Mouse (Mus musculus): ENCODE results near the gene Gm4353. TPM values are rescaled to one million over a fixed set of nuclear protein-coding genes. Genes with fewer than 3 reads are reported as not detected.
"Not testable (repeated sequence)": the region's sequence is repeated elsewhere in the genome, so short reads cannot be mapped to it uniquely, and the experiment has no call there.

The Gm4353 gene
- total RNA-seq (2021) (1 to 10 TPM; 5.1 to 7.8 TPM), polyA plus RNA-seq (2012; rRNA removed) (4.4 and 7.8 TPM in 2 replicates)
- long read RNA-seq: 0 reads

DNA sequence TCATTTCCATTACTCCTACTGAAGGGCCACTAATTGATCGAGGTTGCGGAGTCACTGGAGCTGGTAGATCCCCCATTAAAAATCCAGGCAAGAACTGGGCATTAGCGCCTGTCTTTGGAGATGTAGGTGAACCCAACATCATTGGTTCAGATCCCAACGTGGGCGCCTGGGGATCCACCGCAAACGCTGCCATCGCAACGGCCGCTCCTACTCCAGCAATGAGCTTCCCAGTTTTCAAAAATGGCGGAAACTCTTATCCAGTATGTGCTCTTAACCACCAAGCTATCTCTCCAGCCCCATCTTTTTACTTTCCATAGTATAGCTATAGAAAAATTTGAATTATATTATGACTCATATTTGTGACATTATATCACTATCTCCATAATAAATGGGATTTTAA lies at the start of gene Gm4353:
Gm4353 (minus strand) TSS at position 270 of the 400 bp plus-strand sequence.
- DNase-seq: not testable (repeated sequence)

DNA sequence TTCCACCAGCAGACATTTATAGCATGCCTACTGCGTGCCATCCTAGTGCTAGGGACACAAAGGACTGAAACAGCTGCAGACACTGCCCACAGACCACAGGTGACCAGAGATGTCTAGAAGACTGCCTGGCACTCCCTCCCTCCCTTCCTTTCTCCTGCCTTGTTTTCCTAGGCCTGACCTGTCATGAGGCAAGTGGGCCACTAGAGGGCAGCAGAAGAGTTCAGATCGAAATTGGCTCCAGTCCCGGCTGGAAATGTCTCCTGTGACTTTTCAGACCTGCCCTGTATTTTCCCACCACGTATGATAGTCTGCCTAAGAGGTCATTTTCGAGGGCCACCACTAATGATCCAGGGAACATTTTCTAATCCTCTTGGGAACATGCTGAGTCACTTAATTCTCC lies 47.6 kb upstream of the Gm4353 start:
- peak; percentile 78 for DNase-seq

DNA sequence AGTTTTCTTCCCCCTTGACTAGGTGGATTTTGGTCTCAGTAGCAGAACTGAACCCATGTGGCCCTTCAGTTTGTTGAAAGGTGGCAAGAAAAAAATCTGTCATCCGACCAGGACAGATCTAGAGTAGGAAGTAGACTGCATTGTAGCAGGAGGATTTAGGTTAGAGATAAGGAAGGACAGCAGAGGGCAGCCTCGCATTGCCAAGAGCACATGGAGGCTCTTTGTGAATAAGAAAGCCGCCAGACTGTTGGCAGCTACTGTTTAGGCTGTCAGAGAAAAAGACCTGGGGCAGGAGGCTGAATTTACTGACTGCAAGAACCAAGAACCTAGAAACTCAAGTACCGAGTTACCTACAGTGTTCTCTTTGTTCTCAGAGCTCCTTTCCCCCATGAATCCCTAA lies 47.0 kb upstream of the Gm4353 start:
- DNase-seq: peak; percentile 38

DNA sequence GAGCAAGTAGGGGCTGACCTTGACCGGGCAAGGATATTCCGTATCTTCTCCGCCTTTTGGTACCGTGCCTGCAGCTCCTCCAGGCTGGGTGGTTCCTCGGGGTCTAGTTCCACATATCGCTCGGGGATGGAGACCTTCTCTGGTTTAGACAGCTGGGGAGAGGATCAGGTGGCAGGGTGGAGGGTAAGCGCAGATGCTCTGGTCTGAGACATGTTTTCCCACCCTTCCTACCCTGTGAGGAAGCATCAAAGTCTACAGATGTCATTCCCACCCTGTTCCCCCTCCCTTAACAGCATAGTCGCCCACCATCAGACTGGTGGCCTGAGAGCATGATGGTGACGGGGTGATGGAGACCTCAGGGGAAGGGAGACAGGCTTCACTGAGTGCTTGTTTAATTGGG lies 44.9 kb upstream of the Gm4353 start:
- DNase-seq: no peak

DNA sequence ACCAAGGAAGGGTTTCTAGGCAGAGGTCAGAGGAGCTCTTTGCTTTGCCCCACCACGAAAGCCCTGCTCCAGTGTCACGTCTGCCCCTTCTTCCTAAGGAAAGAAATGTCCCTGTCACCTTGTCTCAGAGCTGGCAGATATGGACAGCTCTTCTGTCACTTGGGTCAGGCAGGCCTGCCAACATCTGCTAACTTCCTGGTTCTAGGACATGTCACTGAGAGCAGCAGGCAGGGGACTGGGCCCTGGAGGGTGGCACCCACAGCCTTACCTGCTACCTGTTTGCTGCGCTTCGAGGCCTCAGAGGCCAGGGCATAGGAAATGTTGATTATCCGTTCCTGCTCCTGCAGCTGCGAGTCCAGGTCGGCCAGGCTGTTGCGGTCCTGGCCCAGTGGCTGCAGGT lies 43.9 kb upstream of the Gm4353 start:
- DNase-seq: no peak

DNA sequence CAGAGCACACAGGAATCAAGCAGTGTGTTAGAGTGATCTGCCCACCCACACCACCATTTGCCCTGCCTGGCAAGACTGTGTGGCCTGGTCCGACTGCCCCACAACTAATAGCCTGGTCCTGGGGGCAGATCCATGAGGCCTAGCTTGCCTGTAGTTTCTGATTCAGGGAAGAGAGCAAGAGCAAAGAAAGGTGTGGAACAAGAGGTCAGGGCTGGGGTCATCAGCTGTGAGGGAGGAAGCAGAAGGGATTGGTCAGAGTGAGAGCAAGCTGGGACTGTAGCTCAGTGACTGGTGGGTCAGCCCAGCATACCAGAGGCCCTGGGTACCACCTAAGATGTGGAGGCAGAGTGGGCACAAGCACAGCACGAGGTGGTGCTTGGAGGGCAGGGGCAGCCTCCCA lies 42.6 kb upstream of the Gm4353 start:
- no peak for DNase-seq

DNA sequence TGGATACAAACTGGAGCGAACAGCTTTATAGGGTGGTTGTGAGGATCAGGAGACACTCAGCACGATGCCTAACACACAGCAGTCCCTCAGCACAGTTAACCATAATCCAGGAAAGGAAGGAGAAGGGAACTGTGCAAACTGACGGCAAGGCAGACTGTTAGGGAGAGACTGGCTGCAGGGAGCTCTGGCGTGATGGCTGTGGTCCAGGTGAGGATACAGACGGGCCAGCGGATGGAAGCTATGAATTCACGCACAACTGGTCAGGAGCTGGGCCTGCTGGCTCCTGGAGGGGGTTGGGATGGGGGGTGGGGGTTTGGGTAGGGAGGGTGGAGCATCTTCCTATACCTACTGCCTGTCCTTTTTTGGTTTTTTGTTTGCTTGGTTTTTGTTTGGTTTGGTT lies 41.2 kb upstream of the Gm4353 start:
- DNase-seq: no peak

DNA sequence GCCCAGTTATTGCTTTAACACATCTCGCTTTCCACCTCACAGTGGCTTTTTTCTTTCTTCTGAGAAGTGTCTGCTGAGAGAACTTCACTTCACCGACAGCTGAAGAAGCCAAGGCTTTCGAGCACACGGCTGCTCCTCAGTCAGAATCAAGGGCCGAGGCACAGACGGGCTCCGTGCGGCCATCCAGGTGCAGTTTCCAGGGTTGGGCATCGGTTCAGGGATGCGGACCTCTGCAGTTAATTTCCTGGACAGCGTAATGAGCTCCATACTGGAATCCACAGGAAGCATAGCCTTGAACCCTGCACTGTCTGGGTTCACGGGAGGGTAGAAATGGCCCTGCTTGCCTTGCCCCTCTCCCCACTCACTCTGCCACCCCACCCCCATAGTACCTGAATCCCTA lies 39.6 kb upstream of the Gm4353 start:
- no peak for DNase-seq

DNA sequence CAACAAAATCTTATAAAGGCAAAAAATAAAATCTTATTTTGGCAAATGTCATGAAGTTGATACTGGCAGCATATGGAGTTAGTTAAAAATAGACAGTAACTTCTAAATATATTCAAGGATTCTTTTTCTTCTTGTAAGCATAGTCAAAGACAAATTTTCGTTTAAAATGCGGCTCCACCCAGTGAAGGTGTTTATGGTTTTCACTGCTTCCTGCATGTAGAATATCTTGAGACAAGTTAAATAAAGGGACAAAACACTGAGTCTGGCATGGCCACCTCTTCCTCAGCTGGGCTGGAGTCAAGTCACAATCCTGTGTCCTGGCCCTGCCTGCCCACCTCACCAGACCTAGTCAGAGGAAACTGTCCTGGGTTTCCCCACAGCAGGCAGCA lies 39.2 kb upstream of the Gm4353 start:
- DNase-seq: no peak

DNA sequence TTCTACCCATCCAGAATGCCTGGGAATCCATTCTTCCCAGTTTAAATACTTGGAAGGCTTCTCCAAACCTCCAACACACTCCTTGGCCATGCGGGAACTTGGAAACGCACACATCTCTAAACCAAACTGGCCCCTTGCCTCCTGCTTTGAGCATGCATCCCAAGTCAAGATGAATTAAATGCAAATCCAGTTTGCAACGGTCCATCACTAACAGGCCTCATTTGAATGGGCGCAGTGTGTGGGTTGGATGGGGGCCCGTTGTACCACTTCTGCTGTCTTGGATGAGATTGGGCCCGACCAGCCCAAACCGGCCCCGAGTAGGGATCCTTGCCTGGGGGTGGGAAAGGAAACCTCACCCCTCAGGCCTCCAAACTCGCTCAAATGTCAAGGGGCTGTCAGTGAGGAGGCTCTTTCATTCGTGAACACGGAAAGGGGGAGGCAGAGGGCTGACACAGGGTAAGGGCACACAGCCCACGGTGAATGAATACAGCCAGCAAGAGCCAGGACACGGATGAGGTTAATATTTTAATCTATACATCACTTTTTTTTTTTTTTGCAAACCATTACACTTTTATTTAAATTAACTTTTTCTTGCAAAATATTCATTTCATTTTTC lies 38.7 kb upstream of the Gm4353 start:
- no peak for DNase-seq

DNA sequence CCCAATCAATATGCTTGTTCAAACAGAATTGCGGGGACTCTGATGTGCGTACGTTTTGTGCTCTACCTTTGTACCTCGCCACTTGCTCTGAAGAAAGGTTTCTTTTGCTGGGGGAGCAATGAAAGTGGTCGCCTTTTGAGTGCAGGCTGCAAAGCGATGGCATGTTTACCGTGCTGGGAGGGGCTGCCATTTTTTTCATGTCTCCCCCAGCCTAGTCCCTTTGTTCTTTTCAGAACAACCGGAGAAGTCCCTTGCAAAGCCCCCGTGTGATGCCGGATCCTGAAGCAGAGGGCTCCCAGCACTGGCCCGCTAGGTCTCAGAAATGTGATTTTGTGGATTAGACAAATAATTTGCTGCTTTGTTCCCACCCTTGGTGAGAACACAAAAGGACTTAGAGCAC lies 36.8 kb upstream of the Gm4353 start:
- DNase-seq: no peak

DNA sequence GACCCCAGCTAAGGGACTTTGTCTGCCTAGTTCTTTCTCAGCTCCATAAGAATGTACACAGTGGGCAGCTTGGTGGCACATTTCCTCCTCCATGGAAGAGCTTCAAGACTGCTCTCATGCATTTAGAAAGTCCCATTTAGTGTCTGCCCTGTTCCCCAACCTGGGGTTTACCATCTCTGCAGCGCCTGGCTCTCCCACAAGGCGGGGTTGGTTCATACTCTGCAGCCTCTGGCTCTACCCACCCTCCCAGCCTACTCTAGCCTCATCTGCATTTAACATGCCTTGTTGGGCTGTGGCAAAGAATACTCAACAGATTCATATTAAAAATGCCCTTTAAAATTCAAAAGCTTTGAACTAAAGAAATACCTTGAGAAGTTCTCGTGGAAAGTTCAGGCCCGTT lies 36.3 kb upstream of the Gm4353 start:
- DNase-seq: no peak

DNA sequence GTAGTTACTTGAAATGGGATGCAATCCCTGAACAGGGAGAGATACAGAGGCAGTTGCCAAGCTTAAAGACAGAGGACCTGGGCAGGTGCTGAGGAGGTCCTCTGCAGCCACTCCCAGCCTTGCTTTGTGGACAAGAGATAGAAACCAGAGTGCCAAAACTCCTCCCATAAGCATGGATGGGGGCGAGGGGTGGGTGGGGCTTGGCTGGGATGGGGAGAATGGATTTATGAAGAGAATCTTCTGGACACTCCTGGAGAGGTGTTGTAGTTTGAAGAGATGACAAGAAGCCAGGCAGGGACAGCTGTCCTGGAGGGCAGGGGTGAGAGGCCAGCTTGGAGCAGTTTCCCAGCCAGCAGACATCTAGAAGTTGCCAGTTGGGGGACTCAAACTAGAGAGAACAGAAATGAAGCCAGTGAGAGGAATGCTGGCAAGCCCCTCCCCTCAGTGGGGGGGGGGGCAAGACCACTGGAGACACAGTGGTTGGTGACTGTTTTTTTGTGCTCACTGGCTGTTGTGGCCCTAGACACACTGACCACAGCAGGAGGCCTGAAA lies 34.9 kb upstream of the Gm4353 start:
- no peak for DNase-seq

DNA sequence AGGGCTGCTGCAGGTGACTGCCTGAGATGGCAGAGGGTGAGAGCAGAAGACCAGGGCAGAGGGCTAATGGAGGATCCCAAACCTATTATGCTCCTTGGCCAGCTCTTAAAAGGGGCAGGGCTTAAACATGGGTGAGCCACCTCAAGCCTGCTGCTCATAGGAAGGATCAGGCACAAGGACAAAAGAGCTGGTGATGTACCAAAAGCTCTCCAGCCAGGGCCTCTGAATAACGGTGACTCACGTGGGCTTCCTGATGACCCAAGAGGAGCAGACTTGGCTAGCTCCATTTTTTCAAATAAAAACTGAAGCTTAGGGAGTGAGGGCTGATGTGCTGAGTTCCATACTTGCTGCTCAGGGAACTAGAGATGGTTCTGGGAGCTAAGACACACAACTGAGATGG lies 31.6 kb upstream of the Gm4353 start:
- peak; percentile 82 for DNase-seq

DNA sequence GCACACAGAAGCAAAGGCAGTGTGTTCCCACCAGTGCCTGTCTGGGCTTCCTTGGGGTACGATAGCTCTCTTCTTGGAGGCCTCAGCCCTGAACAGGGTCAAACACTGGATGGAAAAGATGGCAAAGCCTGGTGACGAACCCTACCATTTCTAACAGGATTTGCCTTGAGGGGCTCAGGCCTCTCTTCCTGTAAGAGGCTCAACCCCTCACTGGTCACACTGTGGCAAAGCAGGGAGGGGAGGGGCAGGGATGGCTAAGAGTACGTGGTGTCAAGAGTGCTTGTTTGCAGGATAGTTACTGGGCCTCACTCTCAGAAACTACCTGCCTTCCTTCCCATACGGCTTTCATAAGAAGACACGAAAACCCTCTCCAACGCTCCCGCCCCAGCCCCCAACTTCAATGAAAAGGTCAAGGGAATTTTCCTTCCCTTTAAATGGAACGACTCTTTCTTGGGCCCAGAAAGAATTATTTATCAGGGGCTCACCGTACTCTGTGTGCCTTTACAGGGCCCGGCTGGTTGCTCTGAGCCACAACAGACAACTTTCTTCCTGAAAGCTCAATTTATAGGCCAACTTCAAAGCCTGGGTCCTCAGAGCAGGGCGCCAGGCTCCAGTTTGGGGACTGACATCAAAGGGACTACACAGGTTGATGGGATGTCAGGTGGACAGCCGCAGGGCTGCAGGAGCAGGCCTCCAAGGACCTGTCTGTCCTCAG lies 30.9 kb upstream of the Gm4353 start:
- peak; percentile 49 for DNase-seq

DNA sequence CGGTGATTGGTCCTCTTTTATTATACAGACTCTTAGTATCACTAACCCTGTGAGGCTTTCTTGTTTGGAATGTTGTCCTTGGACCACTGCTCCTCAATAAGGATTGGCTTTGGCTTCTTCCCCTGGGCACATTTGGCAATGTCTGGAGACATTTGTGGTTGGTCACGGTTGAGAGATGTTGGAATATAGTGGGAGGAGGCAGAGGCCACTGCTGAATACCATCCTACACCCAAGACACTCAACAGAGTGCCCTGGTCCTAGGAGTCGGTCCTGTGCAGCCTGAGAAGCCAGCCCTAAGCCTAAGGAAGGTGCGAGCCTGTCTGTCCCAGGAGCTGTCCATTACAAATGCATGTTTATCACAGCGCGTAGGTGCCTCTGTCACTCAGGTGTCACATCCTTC lies 27.1 kb upstream of the Gm4353 start:
- no peak for DNase-seq

DNA sequence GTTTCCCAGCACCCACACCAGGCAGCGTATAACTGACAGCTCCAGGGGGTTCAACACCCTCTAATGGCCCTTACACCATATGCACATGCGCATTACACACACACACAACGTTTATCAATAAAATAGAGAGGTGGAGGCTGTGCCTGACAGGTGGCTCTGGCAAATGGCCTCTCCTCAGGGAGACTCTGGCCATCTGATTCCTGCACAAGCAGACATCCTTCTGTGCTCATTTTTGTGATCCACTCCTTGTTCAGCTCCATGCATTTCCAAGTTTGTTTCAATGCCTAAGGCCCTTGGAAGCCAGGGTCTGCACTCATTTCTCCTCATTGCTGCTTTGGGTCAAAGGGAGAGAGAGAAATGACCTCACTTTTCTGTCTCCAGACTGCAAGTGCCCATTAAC lies 26.2 kb upstream of the Gm4353 start:
- no peak for DNase-seq

DNA sequence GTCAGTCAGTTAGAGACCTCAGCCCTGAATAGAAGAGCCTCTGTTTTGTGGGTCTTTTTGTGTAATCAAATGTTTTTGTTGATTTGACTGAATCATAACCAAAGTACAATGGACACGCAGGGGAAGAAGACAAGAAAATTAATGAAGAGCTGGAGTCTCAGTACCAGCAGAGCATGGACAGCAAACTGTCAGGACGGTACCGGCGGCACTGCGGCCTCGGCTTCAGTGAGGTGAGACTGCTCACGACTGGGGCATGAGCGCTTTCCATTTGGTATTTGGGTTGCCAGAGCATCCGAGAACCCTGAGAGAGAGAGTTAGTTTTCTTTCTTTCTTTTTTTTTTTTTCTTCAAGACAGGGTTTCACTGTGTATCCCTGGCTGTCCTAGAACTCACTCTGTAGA lies 18.7 kb upstream of the Gm4353 start:
- DNase-seq: no peak

DNA sequence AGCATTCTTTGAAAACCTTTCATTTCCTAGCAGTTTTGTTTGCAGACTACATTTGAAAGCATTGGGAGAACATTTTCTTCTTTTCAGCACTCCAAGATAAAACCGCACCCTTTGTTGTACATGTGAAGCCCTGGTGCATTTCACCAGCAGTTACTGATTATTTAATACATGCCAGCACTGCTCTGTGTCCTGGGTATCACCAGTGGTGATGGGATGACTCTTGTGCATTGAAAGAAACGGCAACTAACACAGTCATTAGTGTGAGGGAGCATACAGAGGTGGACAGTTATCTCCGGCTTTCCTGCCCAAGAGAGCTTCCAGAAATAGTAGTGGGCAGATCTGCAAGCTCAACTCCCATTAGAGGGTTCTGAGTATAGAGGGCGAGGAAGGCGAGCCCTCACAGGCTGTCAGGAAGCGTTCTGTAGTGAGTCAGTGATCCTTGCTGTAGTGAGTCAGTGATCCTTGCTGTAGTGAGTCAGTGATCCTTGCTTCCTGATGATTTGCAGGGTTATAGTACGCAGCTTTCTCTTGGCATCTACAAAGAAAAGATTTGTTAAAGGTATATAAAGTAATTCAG lies 15.6 kb upstream of the Gm4353 start:
- DNase-seq: peak; percentile 78

DNA sequence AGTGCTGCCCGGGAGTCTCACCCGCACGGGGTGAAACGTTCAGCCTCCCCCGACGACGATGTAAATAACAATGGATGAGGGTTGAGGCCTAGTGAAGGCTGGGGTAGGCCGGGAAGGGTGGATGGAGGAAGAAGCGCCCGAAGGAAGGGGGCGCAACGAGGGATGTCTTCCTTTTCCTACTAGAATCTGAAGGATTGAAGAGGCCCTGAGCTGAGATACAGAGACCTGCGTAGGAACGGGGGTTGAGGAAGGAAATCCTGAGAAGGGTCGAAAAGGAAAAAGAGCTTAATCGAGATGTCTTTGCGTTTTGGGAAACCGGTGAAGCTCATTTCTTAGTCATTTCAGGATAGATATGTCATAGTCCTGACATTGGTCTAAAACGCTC lies 9.0 kb upstream of the Gm4353 start:
- DNase-seq: no peak

DNA sequence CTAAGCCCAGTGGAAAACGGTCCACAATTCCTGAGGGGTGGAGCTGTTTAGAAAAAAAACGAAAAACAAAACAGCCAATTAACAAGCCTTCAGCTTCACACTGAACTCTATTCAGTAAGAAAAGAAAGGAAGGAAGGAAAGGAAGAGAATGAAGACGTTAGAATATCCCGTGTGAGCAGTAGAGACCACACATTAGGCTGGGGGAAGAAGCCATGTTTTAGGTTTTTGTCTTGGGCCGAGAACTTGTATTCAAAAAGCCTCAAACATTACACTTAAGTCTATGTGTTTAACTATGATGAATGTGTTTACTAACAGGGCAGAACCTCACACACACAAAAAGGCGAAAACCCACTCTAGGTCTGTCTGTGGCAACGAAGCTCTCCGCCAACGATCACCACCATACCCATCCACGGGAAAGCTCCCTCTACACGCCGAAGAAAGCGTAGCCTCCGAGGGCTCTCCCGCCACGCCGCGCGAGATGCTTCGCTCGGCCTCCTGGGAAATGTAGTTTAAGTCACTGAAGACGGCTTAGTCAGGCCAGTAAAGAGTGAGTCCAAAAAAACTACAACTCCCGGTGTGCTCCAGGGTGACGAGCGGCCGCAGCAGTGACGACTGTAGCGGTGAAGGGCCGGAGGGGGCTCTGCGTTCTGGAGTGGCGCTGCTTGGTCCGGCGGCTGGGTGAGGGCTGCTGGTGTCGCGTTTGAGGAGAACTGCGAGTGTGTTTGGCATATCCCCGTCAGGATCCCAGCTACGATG lies 8.5 kb upstream of the Gm4353 start:
- DNase-seq: peak; percentile 96

DNA sequence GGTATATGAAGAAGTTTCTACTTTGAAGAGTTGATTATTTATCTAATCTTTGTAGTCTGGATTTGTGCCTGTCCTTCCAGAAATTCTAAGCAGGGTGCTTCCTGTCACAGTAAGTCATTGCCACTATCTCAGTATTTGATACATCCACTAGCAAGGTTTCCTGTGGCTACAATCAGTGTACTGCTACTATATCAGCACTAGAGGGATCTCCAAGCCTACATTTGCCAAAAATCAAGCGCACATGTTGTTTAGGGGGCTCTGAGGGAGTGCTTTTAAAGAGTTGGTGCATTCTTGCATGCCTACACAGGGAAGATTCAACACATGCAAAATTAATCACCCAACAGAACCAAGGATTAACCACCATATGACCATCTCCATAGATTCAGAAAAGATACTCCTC lies 23.7 kb downstream of the Gm4353 start:
- no peak for DNase-seq

Measured in adrenal gland, adult 2 months (tissue).